Mouse (Mus musculus) limb, embryonic 15.5 days (tissue): ENCODE data around the gene Ipcef1. TPM values are rescaled to one million over a fixed set of nuclear protein-coding genes. Genes with fewer than 3 reads are reported as not detected.

Experiments used
- ATAC-seq: fragments of 200-750 bp; cut with Nextera tagmentation; 2 replicates; pipeline ENCODE4 v1.8.0; 2017; ENCODE audit warnings: low read depth, moderate TSS enrichment; ENCODE audit not compliant: insufficient number of reproducible peaks, low FRiP score, low TSS enrichment
- H3K27ac ChIP-seq: fragments of 300-500 bp; sonication (generic); 2 replicates; pipeline ENCODE4 v1.5.1; 2015; ENCODE audit warnings: moderate library complexity, mild to moderate bottlenecking, inconsistent platforms
- H3K27me3 ChIP-seq: fragments of 300-500 bp; sonication (generic); 2 replicates; pipeline ENCODE4 v1.6.1; 2015; ENCODE audit warnings: inconsistent platforms
- H3K36me3 ChIP-seq: fragments of 300-500 bp; sonication (generic); 2 replicates; pipeline ENCODE4 v1.6.1; 2015; ENCODE audit warnings: inconsistent platforms
- H3K4me1 ChIP-seq: fragments of 300-500 bp; sonication (generic); 2 replicates; pipeline ENCODE4 v1.6.1; 2015; ENCODE audit warnings: inconsistent platforms
- H3K4me2 ChIP-seq: fragments of 300-500 bp; sonication (generic); 2 replicates; pipeline ENCODE4 v1.6.1; 2015; ENCODE audit warnings: mild to moderate bottlenecking, inconsistent platforms
- H3K4me3 ChIP-seq: fragments of 300-500 bp; sonication (generic); 2 replicates; pipeline ENCODE4 v1.5.1; 2015; ENCODE audit warnings: mild to moderate bottlenecking, inconsistent platforms
- H3K9ac ChIP-seq: fragments of 300-500 bp; sonication (generic); 2 replicates; pipeline ENCODE4 v1.6.1; 2015; ENCODE audit warnings: inconsistent platforms
- H3K9me3 ChIP-seq: fragments of 300-500 bp; sonication (generic); 2 replicates; pipeline ENCODE4 v1.6.1; 2016; ENCODE audit warnings: inconsistent platforms
- WGBS: fragments of 180-500 bp; shearing (Covaris S2); methylation state at CpG from one replicate; pipeline ENCODE4 v1.1.7; 2015; 5-methylcytosine and 5-hydroxymethylcytosine counted together
- polyA plus RNA-seq: library from polyadenylated mRNA; unstranded; fragments of >200 nt; fragmentation: Nextera tagmentation; extraction: Ambion mirVana; gene quantifications from 2 replicates; pipeline ENCODE4 v1.2.1, GENCODE M21; 2015

Ipcef1 gene
- polyA plus RNA-seq, 1 experiment from 2014 or later, result 0.14 TPM

- H3K4me2 ChIP-seq, result no peak overlapping the region
- H3K27ac ChIP-seq, result no peak overlapping the region
- no peaks in the 10 kb centered on the region for H3K4me1 ChIP-seq
- no peaks in the 10 kb centered on the region for H3K9me3 ChIP-seq
- no peak overlapping the region for H3K4me3 ChIP-seq
- H3K9ac ChIP-seq, result no peak overlapping the region
- ATAC-seq, result no peak
- H3K27me3 ChIP-seq, result no peaks in the 10 kb centered on the region
- 75% methylated on average over 9 of the region's 9 CpGs for WGBS
- no peaks in the 10 kb centered on the region for H3K36me3 ChIP-seq
These were observed 11.6 kb upstream of the Ipcef1 start for GRCm38 (mm10) chr10:7063752-7064457.

GRCm38 (mm10) chr10:7062993-7063392 lies 10.7 kb upstream of the Ipcef1 start:
- Histone ChIP-seq H3K4me2 (no peak overlapping the region), H3K9me3 (no peaks in the 10 kb centered on the region), H3K36me3 (no peaks in the 10 kb centered on the region), H3K4me1 (no peaks in the 10 kb centered on the region), H3K27me3 (no peaks in the 10 kb centered on the region), H3K9ac (no peak overlapping the region), H3K4me3 (no peak overlapping the region), H3K27ac (no peak overlapping the region)
- no peak for ATAC-seq
- 83% methylated on average over 7 of the region's 7 CpGs for WGBS

- Histone ChIP-seq H3K36me3 (no peaks in the 10 kb centered on the region), H3K27me3 (no peaks in the 10 kb centered on the region), H3K9me3 (no peaks in the 10 kb centered on the region), H3K9ac (no peak overlapping the region), H3K4me3 (no peak overlapping the region), H3K4me2 (no peak overlapping the region), H3K27ac (no peak overlapping the region), H3K4me1 (no peaks in the 10 kb centered on the region)
- WGBS, result 68% methylated on average over 5 of the region's 5 CpGs
- ATAC-seq, result no peak
These were observed 8.0 kb upstream of the Ipcef1 start for GRCm38 (mm10) chr10:7060326-7060725.

- 76% methylated on average over 1 of the region's 1 CpGs for WGBS
- Histone ChIP-seq H3K27me3 (no peaks in the 10 kb centered on the region), H3K4me1 (peaks cover 2% of the 10 kb centered on the region; the same call in 1 of the 2 replicates)
These were observed 5.3 kb upstream of the Ipcef1 start for GRCm38 (mm10) chr10:7057546-7057945.

DNA sequence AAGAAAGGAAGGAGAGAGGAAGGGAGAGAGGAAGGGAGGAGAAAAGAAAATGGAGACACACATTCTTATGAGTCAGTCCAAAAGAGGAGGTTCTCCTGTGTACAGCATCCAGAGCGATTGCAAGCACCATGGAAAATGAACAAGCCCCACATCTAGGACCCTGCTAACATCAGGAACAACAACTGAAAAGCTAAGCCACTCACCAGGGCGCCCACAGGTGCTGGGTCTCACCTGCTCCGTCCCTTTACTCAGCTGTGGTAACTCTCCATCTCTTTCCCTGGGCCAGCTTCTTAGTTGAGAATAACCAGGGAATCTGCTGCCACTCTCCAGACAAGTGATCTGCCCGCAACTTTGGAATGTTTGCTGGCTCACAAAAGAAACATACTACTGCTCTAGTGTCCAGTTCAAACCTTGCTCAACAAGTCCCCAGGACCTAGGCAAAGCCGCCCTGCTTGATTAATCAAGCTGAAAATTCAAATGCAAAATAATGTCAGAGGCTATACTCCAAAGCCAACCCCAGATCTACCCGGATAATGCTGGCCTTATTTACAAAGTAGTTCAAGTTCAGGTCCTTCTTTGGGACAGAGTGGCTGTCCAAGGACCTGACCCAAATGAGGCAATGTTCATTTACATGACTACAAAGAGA lies 2.4 kb upstream of the Ipcef1 start:
- 78% methylated on average over 6 of the region's 6 CpGs for WGBS

More at GRCm38 (mm10) chr10:7057546-7057945, 5.3 kb upstream of the Ipcef1 start:
- no peak overlapping the region for H3K4me2 ChIP-seq
- H3K9me3 ChIP-seq, result no peaks in the 10 kb centered on the region
- no peaks in the 10 kb centered on the region for H3K36me3 ChIP-seq
- no peak for ATAC-seq
- no peak overlapping the region for H3K4me3 ChIP-seq
- H3K9ac ChIP-seq, result no peak overlapping the region
- no peak overlapping the region for H3K27ac ChIP-seq

DNA sequence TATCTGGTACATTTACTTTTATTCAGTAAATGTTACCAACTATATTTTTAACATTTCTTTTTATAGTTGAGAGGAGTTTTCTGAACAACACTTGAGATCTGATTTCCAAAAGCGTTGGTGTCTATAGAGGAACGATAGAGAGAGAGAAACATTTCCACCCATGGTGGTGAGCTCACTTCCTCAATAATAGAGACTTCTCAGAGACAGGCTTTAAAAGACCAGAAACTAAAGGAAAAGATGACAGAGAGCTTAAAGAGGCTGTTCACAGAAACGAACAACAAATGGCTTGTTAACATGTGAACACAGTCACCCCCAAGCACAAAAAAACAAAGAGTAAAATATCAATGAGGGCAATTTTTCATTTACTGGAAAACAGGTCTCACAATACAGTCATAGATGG lies 2.4 kb downstream of the Ipcef1 start:
- 62% methylated on average over 3 of the region's 3 CpGs for WGBS
- no peak for ATAC-seq
- Histone ChIP-seq H3K27me3 (no peaks in the 10 kb centered on the region), H3K36me3 (no peaks in the 10 kb centered on the region), H3K4me1 (peaks cover 7% of the 10 kb centered on the region; the same call in 1 of the 2 replicates), H3K4me2 (no peak overlapping the region), H3K27ac (no peak overlapping the region), H3K9ac (no peak overlapping the region), H3K4me3 (no peak overlapping the region), H3K9me3 (no peaks in the 10 kb centered on the region)

More for the DNA sequence above, 2.4 kb upstream of the Ipcef1 start:
- no peak overlapping the region for H3K4me2 ChIP-seq
- H3K4me3 ChIP-seq, result no peak overlapping the region
- no peaks in the 10 kb centered on the region for H3K9me3 ChIP-seq
- ATAC-seq, result no peak
- H3K36me3 ChIP-seq, result no peaks in the 10 kb centered on the region
- peaks cover 6% of the 10 kb centered on the region; the same call in 1 of the 2 replicates for H3K4me1 ChIP-seq
- no peaks in the 10 kb centered on the region for H3K27me3 ChIP-seq
- no peak overlapping the region for H3K27ac ChIP-seq
- H3K9ac ChIP-seq, result no peak overlapping the region

DNA sequence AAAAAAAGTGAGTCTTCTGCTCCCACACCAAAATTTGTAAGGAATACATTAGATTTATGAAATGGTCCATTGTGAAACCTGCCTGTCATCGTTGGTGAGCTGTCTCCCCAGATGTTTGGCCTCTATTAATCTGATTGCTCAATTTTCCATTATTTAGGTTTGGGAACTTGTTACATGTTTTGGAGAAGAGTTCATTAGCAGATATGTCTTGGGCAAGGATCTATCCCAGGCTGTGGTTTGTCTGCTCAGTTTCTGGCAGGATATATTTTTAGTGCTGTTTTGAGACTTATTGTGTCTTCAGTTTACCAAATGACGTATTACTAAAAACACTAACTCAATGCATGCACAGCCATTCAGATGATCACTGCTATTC lies 4.4 kb downstream of the Ipcef1 start:
- Histone ChIP-seq H3K4me2 (no peak overlapping the region), H3K36me3 (no peaks in the 10 kb centered on the region), H3K27me3 (no peaks in the 10 kb centered on the region), H3K4me3 (no peak overlapping the region), H3K9ac (no peak overlapping the region), H3K4me1 (peaks cover 7% of the 10 kb centered on the region; the same call in 1 of the 2 replicates), H3K9me3 (no peaks in the 10 kb centered on the region), H3K27ac (no peak overlapping the region)
- 62% methylated on average over 2 of the region's 2 CpGs for WGBS
- no peak for ATAC-seq

- Histone ChIP-seq H3K27me3 (no peaks in the 10 kb centered on the region), H3K4me2 (no peak overlapping the region), H3K27ac (no peak overlapping the region)
These were observed 4.9 kb downstream of the Ipcef1 start for GRCm38 (mm10) chr10:7047288-7047918.

GRCm38 (mm10) chr10:7043896-7044295 lies 8.4 kb downstream of the Ipcef1 start:
- 72% methylated on average over 5 of the region's 5 CpGs for WGBS
- H3K4me1 ChIP-seq, result 0 out of 2 replicates have a peak, but pooled peaks cover 2% of the 10 kb centered on the region
- no peak overlapping the region for H3K4me3 ChIP-seq
- no peak overlapping the region for H3K4me2 ChIP-seq
- no peak overlapping the region for H3K9ac ChIP-seq
- H3K27ac ChIP-seq, result no peak overlapping the region
- ATAC-seq, result no peak
- H3K9me3 ChIP-seq, result no peaks in the 10 kb centered on the region
- H3K36me3 ChIP-seq, result no peaks in the 10 kb centered on the region
- no peaks in the 10 kb centered on the region for H3K27me3 ChIP-seq

More at GRCm38 (mm10) chr10:7047288-7047918, 4.9 kb downstream of the Ipcef1 start:
- ATAC-seq, result no peak
- Histone ChIP-seq H3K9me3 (no peaks in the 10 kb centered on the region), H3K9ac (no peak overlapping the region), H3K4me3 (no peak overlapping the region), H3K4me1 (peaks cover 4% of the 10 kb centered on the region; the same call in 1 of the 2 replicates), H3K36me3 (no peaks in the 10 kb centered on the region)
- WGBS, result 22% methylated on average over 10 of the region's 10 CpGs

- Histone ChIP-seq H3K27me3 (no peaks in the 10 kb centered on the region), H3K4me2 (no peak overlapping the region), H3K9ac (no peak overlapping the region), H3K4me1 (no peaks in the 10 kb centered on the region), H3K36me3 (no peaks in the 10 kb centered on the region), H3K9me3 (no peaks in the 10 kb centered on the region), H3K27ac (no peak overlapping the region), H3K4me3 (no peak overlapping the region)
- no peak for ATAC-seq
These were observed 11.2 kb downstream of the Ipcef1 start for GRCm38 (mm10) chr10:7041032-7041431.

GRCm38 (mm10) chr10:7037194-7037593 lies 15.1 kb downstream of the Ipcef1 start:
- 93% methylated on average over 5 of the region's 5 CpGs for WGBS
- Histone ChIP-seq H3K4me1 (no peaks in the 10 kb centered on the region), H3K36me3 (no peaks in the 10 kb centered on the region), H3K9me3 (no peaks in the 10 kb centered on the region), H3K27me3 (no peaks in the 10 kb centered on the region), H3K27ac (no peak overlapping the region), H3K4me2 (no peak overlapping the region), H3K4me3 (no peak overlapping the region), H3K9ac (no peak overlapping the region)
- no peak for ATAC-seq

DNA sequence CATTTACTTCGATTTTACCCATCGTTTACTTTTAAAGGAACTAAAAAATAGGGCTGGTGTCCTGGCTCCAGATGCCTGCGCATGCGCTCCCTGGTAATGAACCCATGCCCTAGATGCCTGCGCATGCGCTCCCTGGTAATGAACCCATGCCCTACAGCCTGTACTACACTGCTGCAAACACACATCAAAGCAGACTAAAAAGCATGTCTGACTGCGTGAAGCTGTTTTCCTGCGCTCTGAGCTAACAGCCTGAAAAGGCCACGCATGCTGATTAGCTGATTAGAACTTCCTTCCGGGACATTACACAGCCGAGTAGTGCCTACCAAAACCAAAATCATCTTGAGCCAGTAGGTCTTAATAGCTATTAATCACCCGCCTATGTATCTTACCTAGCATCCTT lies 16.7 kb downstream of the Ipcef1 start:
- Histone ChIP-seq H3K36me3 (no peaks in the 10 kb centered on the region), H3K4me3 (no peak overlapping the region), H3K27ac (no peak overlapping the region), H3K4me2 (no peak overlapping the region), H3K4me1 (no peaks in the 10 kb centered on the region), H3K27me3 (no peaks in the 10 kb centered on the region), H3K9ac (no peak overlapping the region), H3K9me3 (no peaks in the 10 kb centered on the region)
- WGBS, result 77% methylated on average over 12 of the region's 12 CpGs
- no peak for ATAC-seq
